Mouse (Mus musculus): ENCODE data around the gene Xirp2. TPM values are rescaled to one million over a fixed set of nuclear protein-coding genes. Genes with fewer than 3 reads are reported as not detected.
"Not testable (repeated sequence)": the region's sequence is repeated elsewhere in the genome, so short reads cannot be mapped to it uniquely, and the experiment has no call there.

Gene Xirp2
- not detected in 2 replicates for polyA plus RNA-seq (2015; fragmentation: Nextera tagmentation; extraction: Ambion mirVana)

- Histone ChIP-seq H3K4me2 (replicated peaks; ENCODE audit: low read depth) (no peak within 1 kb of the TSS), H3K27ac (ENCODE audit: low read depth, low read length) (no peak within 1 kb of the TSS), H3K9me3 (ENCODE audit: control insufficient read depth) (no peaks in the 10 kb centered on the region), H3K27me3 (replicated peaks; ENCODE audit: control insufficient read depth, insufficient read depth, low read length) (no peaks in the 10 kb centered on the region), H3K4me3 (ENCODE audit: low read depth, low read length) (no peak within 1 kb of the TSS), H3K9ac (ENCODE audit: low read depth, low read length) (no peak within 1 kb of the TSS), H3K36me3 (ENCODE audit: control insufficient read depth, insufficient read depth) (no peaks in the 10 kb centered on the region), H3K4me1 (replicated peaks; ENCODE audit: control insufficient read depth, insufficient read depth, low read length) (no peaks in the 10 kb centered on the region)
- WGBS = 54% methylated on average over 3 of the region's 3 CpGs
- ATAC-seq = no peak; the same call in 1 of the 2 replicates
- TF ChIP-seq CTCF (IDR thresholded peaks at IDR 0.05; ENCODE audit: low read depth) = no peak
Observed at GRCm38 (mm10) chr2:67445780-67446179, at the start of gene Xirp2. Gene Xirp2 (plus strand): TSS chr2:67446002.

GRCm38 (mm10) chr2:67413425-67413824 is 32.4 kb upstream of the Xirp2 start, which contains the start of gene Gm21830:
Gene Gm21830 (plus strand): TSS chr2:67413725.
- not testable (repeated sequence) for H3K4me1 ChIP-seq (replicated peaks; ENCODE audit: control insufficient read depth, insufficient read depth, low read length); H3K4me2 ChIP-seq (replicated peaks; ENCODE audit: low read depth); H3K27me3 ChIP-seq (replicated peaks; ENCODE audit: control insufficient read depth, insufficient read depth, low read length); H3K27ac ChIP-seq (ENCODE audit: low read depth, low read length); H3K36me3 ChIP-seq (ENCODE audit: control insufficient read depth, insufficient read depth); H3K9me3 ChIP-seq (ENCODE audit: control insufficient read depth); ATAC-seq; H3K4me3 ChIP-seq (ENCODE audit: low read depth, low read length); H3K9ac ChIP-seq (ENCODE audit: low read depth, low read length)
- WGBS = no CpG with 5 or more reads among the region's 1 CpGs

- Histone ChIP-seq H3K27me3 (replicated peaks; ENCODE audit: control insufficient read depth, insufficient read depth, low read length) (no peaks in the 10 kb centered on the region), H3K9me3 (ENCODE audit: control insufficient read depth) (no peaks in the 10 kb centered on the region), H3K9ac (ENCODE audit: low read depth, low read length) (no peak overlapping the region), H3K27ac (ENCODE audit: low read depth, low read length) (no peak overlapping the region), H3K4me3 (ENCODE audit: low read depth, low read length) (no peak overlapping the region), H3K36me3 (ENCODE audit: control insufficient read depth, insufficient read depth) (no peaks in the 10 kb centered on the region), H3K4me2 (replicated peaks; ENCODE audit: low read depth) (no peak overlapping the region), H3K4me1 (replicated peaks; ENCODE audit: control insufficient read depth, insufficient read depth, low read length) (no peaks in the 10 kb centered on the region)
- no peak for TF ChIP-seq CTCF (IDR thresholded peaks at IDR 0.05; ENCODE audit: low read depth)
- no peak for ATAC-seq
Observed at GRCm38 (mm10) chr2:67420853-67421252, 24.9 kb upstream of the Xirp2 start.

GRCm38 (mm10) chr2:67422799-67423198 is 23.0 kb upstream of the Xirp2 start:
- no peak overlapping the region for H3K4me2 ChIP-seq (replicated peaks; ENCODE audit: low read depth)
- no peak for ATAC-seq
- WGBS = 71% methylated on average over 1 of the region's 1 CpGs
- H3K4me3 ChIP-seq (ENCODE audit: low read depth, low read length) = no peak overlapping the region
- TF ChIP-seq CTCF (IDR thresholded peaks at IDR 0.05; ENCODE audit: low read depth) = no peak
- no peaks in the 10 kb centered on the region for H3K4me1 ChIP-seq (replicated peaks; ENCODE audit: control insufficient read depth, insufficient read depth, low read length)
- H3K36me3 ChIP-seq (ENCODE audit: control insufficient read depth, insufficient read depth) = no peaks in the 10 kb centered on the region
- no peak overlapping the region for H3K27ac ChIP-seq (ENCODE audit: low read depth, low read length)
- H3K27me3 ChIP-seq (replicated peaks; ENCODE audit: control insufficient read depth, insufficient read depth, low read length) = no peaks in the 10 kb centered on the region
- H3K9ac ChIP-seq (ENCODE audit: low read depth, low read length) = no peak overlapping the region
- H3K9me3 ChIP-seq (ENCODE audit: control insufficient read depth) = no peaks in the 10 kb centered on the region

- TF ChIP-seq CTCF (IDR thresholded peaks at IDR 0.05; ENCODE audit: low read depth) = no peak
- Histone ChIP-seq H3K4me2 (replicated peaks; ENCODE audit: low read depth) (no peak within 1 kb of the TSS), H3K9ac (ENCODE audit: low read depth, low read length) (no peak within 1 kb of the TSS), H3K27me3 (replicated peaks; ENCODE audit: control insufficient read depth, insufficient read depth, low read length) (no peaks in the 10 kb centered on the region), H3K4me3 (ENCODE audit: low read depth, low read length) (no peak within 1 kb of the TSS), H3K4me1 (replicated peaks; ENCODE audit: control insufficient read depth, insufficient read depth, low read length) (no peaks in the 10 kb centered on the region), H3K27ac (ENCODE audit: low read depth, low read length) (no peak within 1 kb of the TSS), H3K36me3 (ENCODE audit: control insufficient read depth, insufficient read depth) (no peaks in the 10 kb centered on the region), H3K9me3 (ENCODE audit: control insufficient read depth) (no peaks in the 10 kb centered on the region)
- 51% methylated on average over 2 of the region's 2 CpGs for WGBS
- ATAC-seq = no peak
Observed at GRCm38 (mm10) chr2:67433081-67433480, 12.7 kb upstream of the Xirp2 start, which contains the start of gene Gm26727. Gene Gm26727 (minus strand): TSS chr2:67433181.

- no peaks in the 10 kb centered on the region for H3K36me3 ChIP-seq (ENCODE audit: control insufficient read depth, insufficient read depth)
- 71% methylated on average over 8 of the region's 8 CpGs for WGBS
- no peak for ATAC-seq
- H3K27me3 ChIP-seq (replicated peaks; ENCODE audit: control insufficient read depth, insufficient read depth, low read length) = no peaks in the 10 kb centered on the region
- no peaks in the 10 kb centered on the region for H3K4me1 ChIP-seq (replicated peaks; ENCODE audit: control insufficient read depth, insufficient read depth, low read length)
- no peak for TF ChIP-seq CTCF (IDR thresholded peaks at IDR 0.05; ENCODE audit: low read depth)
- H3K9me3 ChIP-seq (ENCODE audit: control insufficient read depth) = no peaks in the 10 kb centered on the region
- H3K27ac ChIP-seq (ENCODE audit: low read depth, low read length) = no peak overlapping the region
- H3K4me3 ChIP-seq (ENCODE audit: low read depth, low read length) = no peak overlapping the region
- no peak overlapping the region for H3K9ac ChIP-seq (ENCODE audit: low read depth, low read length)
- H3K4me2 ChIP-seq (replicated peaks; ENCODE audit: low read depth) = no peak overlapping the region
Observed at GRCm38 (mm10) chr2:67438309-67438708, 7.5 kb upstream of the Xirp2 start.

GRCm38 (mm10) chr2:67446772-67447171 is 970 bp downstream of the Xirp2 start:
- no peaks in the 10 kb centered on the region for H3K9me3 ChIP-seq (ENCODE audit: control insufficient read depth)
- no peaks in the 10 kb centered on the region for H3K4me1 ChIP-seq (replicated peaks; ENCODE audit: control insufficient read depth, insufficient read depth, low read length)
- no peak for ATAC-seq
- H3K36me3 ChIP-seq (ENCODE audit: control insufficient read depth, insufficient read depth) = no peaks in the 10 kb centered on the region
- H3K27me3 ChIP-seq (replicated peaks; ENCODE audit: control insufficient read depth, insufficient read depth, low read length) = no peaks in the 10 kb centered on the region
- H3K27ac ChIP-seq (ENCODE audit: low read depth, low read length) = no peak overlapping the region
- H3K4me3 ChIP-seq (ENCODE audit: low read depth, low read length) = no peak overlapping the region
- no peak overlapping the region for H3K4me2 ChIP-seq (replicated peaks; ENCODE audit: low read depth)
- no peak overlapping the region for H3K9ac ChIP-seq (ENCODE audit: low read depth, low read length)
- TF ChIP-seq CTCF (IDR thresholded peaks at IDR 0.05; ENCODE audit: low read depth) = no peak
- 78% methylated on average over 1 of the region's 1 CpGs for WGBS

Data from intestine, postnatal 0 days (tissue).